Mouse (Mus musculus) lung, adult 2 months (tissue): ENCODE measurements around the gene Kiz. TPM values are rescaled to one million over a fixed set of nuclear protein-coding genes. Genes with fewer than 3 reads are reported as not detected.

Experiments used
- DNase-seq: peaks from one replicate; pipeline ENCODE4 v3.0.0; 2022
- H3K4me1 ChIP-seq: fragments of 200-500 bp; 2 replicates; pipeline ENCODE4 v1.6.1; 2011; ENCODE audit warnings: low read length; ENCODE audit not compliant: control insufficient read depth, insufficient read depth
- H3K4me3 ChIP-seq: fragments of 200-500 bp; replicated peaks from 2 replicates; pipeline ENCODE3; 2011; ENCODE audit warnings: low read depth, mild to moderate bottlenecking, control low read depth, low read length; ENCODE audit errors: extremely low read depth
- CTCF ChIP-seq: fragments of 200-500 bp; IDR thresholded peaks from 2 replicates; pipeline ENCODE4 v1.5.1; 2011; ENCODE audit warnings: mild to moderate bottlenecking, low read length, control low read depth; ENCODE audit not compliant: insufficient read depth
- POLR2A ChIP-seq: fragments of 200-500 bp; IDR thresholded peaks from 2 replicates; pipeline ENCODE4 v1.6.1; 2011; ENCODE audit warnings: low read depth, mild to moderate bottlenecking, control low read depth, low read length, borderline replicate concordance; ENCODE audit errors: extremely low read depth
- WGBS: fragments of 180-500 bp; shearing (Covaris S2); methylation state at CpG from one replicate; pipeline ENCODE4 v1.1.7; 2018; 5-methylcytosine and 5-hydroxymethylcytosine counted together
- polyA plus RNA-seq: library from polyadenylated mRNA; depleted of rRNA; stranded (reverse); fragments of >200 nt; gene quantifications from 2 replicates; pipeline ENCODE4 v1.2.3, GENCODE M21; 2012

Gene Kiz
- polyA plus RNA-seq, 1 experiment, result 8.0 TPM

DNA sequence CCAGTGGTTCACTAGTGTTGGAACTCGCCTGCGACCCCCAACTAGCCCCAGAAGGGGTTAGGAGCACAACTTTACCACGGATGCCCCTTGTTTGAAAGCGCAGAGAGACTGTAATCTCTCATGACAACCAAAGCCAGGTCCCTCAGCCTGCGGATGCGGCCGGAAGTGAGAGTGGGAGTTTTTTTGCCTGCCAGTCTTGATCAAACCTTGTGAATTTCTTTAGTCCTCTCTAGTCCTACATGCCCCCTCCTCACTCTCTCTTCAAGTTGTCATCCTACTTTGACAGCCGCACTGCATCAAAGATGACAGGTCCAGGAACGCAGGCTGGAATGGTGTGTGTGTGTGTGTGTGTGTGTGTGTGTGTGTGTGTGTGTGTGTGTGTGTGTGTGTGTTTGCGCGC lies 456 bp downstream of the Kiz start:
- DNase-seq, result no peak

DNA sequence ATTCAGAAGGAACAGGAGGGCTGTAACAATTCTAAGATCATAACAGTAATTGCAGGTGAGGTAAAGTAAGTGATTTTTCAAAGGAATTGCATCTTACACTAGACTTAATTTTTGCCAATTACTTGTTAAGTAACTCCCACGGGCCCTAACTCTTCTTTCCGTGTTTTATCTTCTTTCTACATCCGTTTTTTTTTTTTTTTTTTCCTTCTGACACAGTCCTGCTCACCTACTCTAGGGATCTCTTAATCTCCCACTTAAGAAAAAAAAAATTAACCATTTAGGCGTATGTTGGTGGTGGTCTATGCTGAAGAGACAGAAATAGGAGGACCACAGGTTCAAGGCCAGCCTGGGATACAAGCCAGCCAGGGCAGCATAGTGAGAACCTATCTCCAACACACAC lies 1.2 kb downstream of the Kiz start:
- 39% methylated on average over 4 of the region's 4 CpGs for WGBS
- Histone ChIP-seq H3K4me3 (peak overlapping the region; percentile 34), H3K4me1 (no peaks in the 10 kb centered on the region; the same call in 1 of the 2 replicates)
- DNase-seq, result no peak
- TF ChIP-seq CTCF, result no peak

More for the DNA sequence above, 456 bp downstream of the Kiz start:
- Histone ChIP-seq H3K4me3 (peak overlapping the region; percentile 60), H3K4me1 (no peaks in the 10 kb centered on the region; the same call in 1 of the 2 replicates)
- under 1% methylated on average over 11 of the region's 11 CpGs for WGBS
- no peak for TF ChIP-seq POLR2A
- no peak for TF ChIP-seq CTCF

DNA sequence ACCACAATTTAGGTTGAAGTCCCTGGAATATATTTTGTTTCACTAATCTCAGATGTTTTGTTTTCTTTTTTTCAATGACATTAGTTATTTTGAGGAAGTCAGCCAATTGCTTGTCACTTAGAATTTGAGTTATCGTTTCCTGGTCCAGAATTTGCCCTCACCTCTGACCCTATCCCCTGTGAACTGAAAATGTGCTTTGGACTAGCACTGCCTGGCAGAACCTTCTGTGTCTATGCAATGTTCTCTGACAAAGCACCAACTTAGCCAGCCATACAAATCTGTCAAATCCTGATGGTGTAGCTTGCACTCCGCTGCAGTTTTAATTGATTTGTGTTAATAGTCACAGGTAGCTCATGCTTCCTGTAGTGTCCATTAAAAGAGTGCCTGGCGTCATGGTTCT lies 10.1 kb downstream of the Kiz start:
- no peaks in the 10 kb centered on the region for H3K4me1 ChIP-seq
- WGBS, result 68% methylated on average over 3 of the region's 3 CpGs
- no peak overlapping the region for H3K4me3 ChIP-seq
- TF ChIP-seq POLR2A (no peak), CTCF (no peak)
- DNase-seq, result no peak

DNA sequence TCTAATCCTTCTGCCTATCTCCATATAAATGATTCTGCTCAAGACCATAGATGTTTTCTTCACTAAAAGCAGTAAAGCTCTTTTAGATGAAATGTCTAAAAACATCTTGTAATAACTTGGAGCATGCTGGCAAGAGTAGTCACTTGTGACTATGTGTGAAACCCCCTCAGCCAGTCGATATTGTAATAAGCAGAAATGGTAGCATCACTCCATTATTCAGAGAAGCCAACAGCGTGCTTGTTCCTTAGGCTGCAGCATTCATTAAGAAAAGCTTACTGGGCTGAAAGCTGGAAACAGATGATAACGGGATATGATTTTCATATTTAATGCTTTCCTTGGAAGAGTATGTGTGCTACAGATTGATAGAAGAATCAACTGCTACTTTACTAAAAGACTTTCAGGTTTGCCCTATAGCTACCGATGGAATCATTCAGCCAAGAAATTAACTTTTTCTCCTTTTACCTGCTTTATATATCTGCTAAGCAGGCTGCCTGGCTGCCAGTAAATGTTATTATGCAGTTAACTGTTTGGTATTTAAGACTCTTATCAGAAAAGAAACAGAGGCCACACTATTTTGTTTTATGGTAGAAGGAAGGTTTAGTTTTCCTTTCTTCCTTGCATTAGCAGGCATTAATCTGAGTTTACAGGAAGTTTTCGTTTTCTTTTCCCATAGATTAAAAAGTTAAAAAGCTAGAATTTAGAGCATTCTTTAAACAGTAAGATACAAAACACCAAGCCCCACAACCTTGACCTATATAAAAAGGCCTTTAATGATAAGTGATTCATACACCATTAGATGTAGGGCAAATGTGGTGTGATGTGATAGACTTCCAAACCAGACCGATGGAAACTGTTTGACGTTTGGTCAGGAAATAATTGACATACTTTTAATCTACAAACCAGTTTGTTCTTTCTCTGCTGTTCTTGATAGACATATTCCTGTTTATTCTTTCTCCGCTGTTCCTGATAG lies 15.9 kb downstream of the Kiz start:
- H3K4me1 ChIP-seq, result peaks cover 7% of the 10 kb centered on the region
- DNase-seq, result no peak
- no peak overlapping the region for H3K4me3 ChIP-seq
- WGBS, result 68% methylated on average over 8 of the region's 8 CpGs
- TF ChIP-seq CTCF (no peak), POLR2A (no peak)

DNA sequence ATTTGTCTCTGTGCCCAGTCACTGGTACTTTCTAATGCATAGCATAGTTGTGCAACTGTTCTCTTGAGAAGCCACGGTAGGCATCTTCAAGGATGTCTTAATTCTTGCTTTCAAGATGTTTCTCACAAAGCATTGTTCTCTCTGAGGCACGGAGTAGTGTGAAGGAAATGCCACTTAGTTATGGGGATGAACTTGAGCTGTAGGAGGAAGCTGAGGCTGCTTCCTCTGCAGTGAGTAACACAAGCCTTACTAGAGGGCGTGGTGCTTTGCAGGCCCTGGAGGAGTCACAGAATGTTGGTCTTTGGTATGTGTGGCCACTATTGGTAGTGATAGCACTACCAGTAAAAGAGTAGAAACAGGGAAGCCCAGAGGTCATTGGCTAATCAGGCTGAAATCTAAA lies 17.0 kb downstream of the Kiz start:
- Histone ChIP-seq H3K4me1 (peaks cover 7% of the 10 kb centered on the region), H3K4me3 (no peak overlapping the region)
- DNase-seq, result no peak
- WGBS, result 31% methylated on average over 3 of the region's 3 CpGs
- TF ChIP-seq CTCF (no peak), POLR2A (no peak)

DNA sequence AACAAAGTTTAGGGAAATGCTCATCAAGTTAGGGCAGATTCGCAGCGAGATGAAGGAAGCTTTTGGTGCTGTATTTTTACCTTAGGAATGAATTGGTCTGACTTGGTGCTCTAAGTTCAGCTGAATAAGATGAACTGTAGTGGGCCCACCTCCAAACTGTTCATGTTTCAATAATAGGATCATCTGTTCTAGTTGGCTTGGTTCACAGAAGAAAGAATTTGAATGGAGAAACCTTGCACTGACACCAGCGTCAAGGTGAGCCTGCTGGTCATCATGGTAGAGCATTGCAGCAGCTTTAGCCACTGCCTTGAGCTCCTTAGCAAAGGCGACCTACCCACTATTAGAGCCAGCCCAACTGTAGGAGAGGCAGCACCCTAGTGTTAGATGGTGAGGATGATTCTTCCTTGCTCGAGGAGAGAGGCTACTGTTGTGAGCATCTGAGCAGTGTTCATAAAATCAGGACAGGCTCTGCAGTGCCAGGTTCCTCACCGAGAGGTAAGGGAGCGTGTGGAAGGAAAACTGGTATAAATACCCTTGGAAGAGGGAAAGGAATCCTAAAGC lies 18.3 kb downstream of the Kiz start:
- DNase-seq, result no peak
- WGBS, result 93% methylated on average over 7 of the region's 7 CpGs
- Histone ChIP-seq H3K4me1 (peaks cover 7% of the 10 kb centered on the region), H3K4me3 (no peak overlapping the region)
- TF ChIP-seq POLR2A (no peak), CTCF (no peak)

DNA sequence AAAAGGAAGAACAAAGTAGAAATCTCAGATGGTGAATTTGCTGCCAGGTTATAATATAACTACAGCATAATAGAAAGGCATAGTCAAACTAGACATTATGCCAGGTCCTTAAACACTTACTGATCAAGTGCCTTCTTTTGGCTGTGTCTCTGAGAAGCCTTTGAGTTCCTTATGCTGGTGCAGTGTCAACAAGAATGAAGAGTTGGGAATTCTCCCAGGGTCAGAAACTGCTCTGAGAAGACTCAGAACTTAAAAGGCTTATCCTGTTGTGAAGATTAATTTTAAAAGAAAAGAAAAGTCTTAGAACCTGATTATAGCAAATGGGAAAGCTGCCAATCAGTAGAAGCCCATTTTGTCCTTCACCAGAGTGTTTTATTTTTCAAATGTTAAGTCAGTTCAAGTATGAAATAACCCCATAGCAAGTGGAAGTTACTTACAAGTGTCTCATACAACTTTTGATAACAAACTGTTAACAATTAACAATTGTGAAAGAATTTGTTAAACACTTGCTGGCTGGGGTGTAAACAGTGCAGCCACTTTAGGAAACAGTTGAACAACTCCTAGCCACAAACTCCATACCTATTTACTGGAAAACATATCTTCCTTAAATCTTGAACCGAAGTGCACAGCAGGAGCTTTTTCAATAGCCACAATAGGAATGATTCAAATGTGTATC lies 21.9 kb downstream of the Kiz start:
- TF ChIP-seq POLR2A, result no peak
- TF ChIP-seq CTCF, result no peak
- DNase-seq, result no peak
- WGBS, result 70% methylated on average over 1 of the region's 1 CpGs
- H3K4me1 ChIP-seq, result peaks cover 6% of the 10 kb centered on the region
- no peak overlapping the region for H3K4me3 ChIP-seq

DNA sequence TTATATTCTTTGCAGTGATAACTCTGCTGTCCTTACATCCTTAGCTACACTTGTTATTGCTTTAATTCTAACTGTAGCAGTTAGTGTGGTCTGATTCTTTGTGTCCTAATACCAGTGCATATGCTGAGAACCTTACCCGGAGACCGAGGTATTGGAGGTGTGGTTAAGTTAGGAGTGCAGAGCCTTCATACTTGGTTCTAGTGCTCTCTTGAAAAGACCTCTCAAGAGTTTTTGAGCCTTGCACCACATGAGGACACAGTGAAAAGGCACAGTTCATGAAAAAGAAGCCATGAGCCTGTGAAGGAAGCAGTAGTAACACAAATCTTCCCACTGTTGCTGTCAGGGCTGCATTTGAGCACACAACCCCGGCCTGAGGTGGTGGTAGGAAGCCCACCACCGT lies 26.0 kb downstream of the Kiz start:
- 79% methylated on average over 4 of the region's 4 CpGs for WGBS
- H3K4me1 ChIP-seq, result no peaks in the 10 kb centered on the region; the same call in 1 of the 2 replicates
- TF ChIP-seq CTCF (no peak), POLR2A (no peak)
- no peak overlapping the region for H3K4me3 ChIP-seq
- no peak for DNase-seq

DNA sequence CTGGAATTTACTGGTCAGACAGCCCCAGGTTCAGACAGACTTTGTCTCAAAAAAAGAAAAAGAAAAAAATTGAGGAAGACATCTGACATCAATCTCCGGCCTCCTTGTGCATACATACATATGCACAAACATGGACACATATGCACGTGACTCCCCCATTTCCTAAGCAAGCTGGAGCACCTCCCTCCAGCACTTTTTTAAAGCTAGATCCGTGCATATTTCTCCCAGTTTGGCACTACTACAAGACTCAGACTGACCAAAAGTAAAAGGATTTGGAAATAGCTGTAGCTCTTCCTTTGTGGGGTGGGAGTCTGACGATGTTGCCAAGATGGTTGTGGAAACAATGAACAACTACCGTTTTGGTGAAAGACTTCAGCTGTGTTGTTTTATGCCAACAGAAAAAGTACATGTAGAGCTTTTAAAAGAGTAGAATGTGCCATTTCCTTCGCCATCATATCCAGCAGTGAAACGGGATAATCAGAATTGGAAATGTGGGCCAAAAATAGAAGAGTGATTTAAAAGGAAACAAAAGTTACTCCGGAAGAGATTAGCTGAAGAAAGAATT lies 28.7 kb downstream of the Kiz start:
- no peaks in the 10 kb centered on the region; the same call in 1 of the 2 replicates for H3K4me1 ChIP-seq
- DNase-seq, result no peak
- no peak overlapping the region for H3K4me3 ChIP-seq
- no peak for TF ChIP-seq POLR2A
- TF ChIP-seq CTCF, result no peak
- WGBS, result 54% methylated on average over 8 of the region's 8 CpGs
